Mouse (Mus musculus) cerebellum, adult 2 months (tissue): ENCODE results near the gene Ogfod2.

ENCODE experiments used
- CTCF ChIP-seq: fragments of 200-500 bp; IDR thresholded peaks from 2 replicates; pipeline ENCODE4 v1.5.1; 2011; ENCODE audit warnings: low read depth, mild to moderate bottlenecking, control low read depth, low read length, moderate library complexity, borderline replicate concordance; ENCODE audit not compliant: insufficient read depth
- POLR2A ChIP-seq: fragments of 200-500 bp; IDR thresholded peaks from 2 replicates; pipeline ENCODE4 v1.6.1; 2011; ENCODE audit warnings: low read length, control low read depth, borderline replicate concordance; ENCODE audit not compliant: insufficient read depth

- TF ChIP-seq POLR2A (no peak), CTCF (no peak)
Observed at GRCm38 (mm10) chr5:124115531-124115930, 3.4 kb downstream of the Ogfod2 start.
